Mouse (Mus musculus): ENCODE measurements around the gene Gab2. TPM values are rescaled to one million over a fixed set of nuclear protein-coding genes. Genes with fewer than 3 reads are reported as not detected.

The Gab2 gene
- polyA plus RNA-seq, 1 experiment from 2014 or later: 3.4 TPM

DNA sequence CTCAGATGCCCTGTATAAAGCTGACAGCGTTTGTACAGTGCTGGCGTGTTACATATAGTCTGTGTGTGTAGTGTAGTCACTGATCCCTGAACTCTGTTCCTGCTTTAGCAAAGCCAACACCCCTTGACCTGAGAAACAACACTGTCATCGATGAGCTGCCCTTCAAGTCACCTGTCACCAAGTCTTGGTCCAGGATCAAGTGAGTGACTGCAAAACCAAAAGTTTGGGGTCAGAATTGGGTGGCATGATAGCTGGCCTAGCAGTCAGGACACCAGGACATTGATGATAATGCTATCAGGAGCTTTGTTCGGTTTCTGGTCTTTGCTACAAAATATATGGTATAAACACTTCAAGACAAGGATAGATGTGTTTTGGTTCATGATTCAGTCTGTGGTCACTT is 220.9 kb downstream of the Gab2 start:
- no peaks in the 10 kb centered on the region for H3K4me1 ChIP-seq (replicated peaks; ENCODE audit: control insufficient read depth, insufficient read depth)
- H3K4me3 ChIP-seq (ENCODE audit: low read depth, low read length): no peak overlapping the region
- 80% methylated on average over 4 of the region's 4 CpGs for WGBS
- H3K36me3 ChIP-seq (ENCODE audit: control insufficient read depth, insufficient read depth, low read length): peaks cover 13% of the 10 kb centered on the region
- ATAC-seq (ENCODE audit: low FRiP score, low TSS enrichment): no peak
- DNase-seq (ENCODE audit: low spot score): no peak
- TF ChIP-seq CTCF (IDR thresholded peaks at IDR 0.05; ENCODE audit: low read depth): no peak
- no peak for TF ChIP-seq EP300 (optimal IDR thresholded peaks at IDR 0.05)
- H3K9me3 ChIP-seq (ENCODE audit: control insufficient read depth, low read length): no peaks in the 10 kb centered on the region
- H3K4me2 ChIP-seq (replicated peaks; ENCODE audit: low read depth): no peak overlapping the region
- H3K27ac ChIP-seq (replicated peaks): no peak overlapping the region
- no peaks in the 10 kb centered on the region for H3K27me3 ChIP-seq (ENCODE audit: control insufficient read depth, insufficient read depth, low read length)
- no peak overlapping the region for H3K9ac ChIP-seq (ENCODE audit: low read length)

DNA sequence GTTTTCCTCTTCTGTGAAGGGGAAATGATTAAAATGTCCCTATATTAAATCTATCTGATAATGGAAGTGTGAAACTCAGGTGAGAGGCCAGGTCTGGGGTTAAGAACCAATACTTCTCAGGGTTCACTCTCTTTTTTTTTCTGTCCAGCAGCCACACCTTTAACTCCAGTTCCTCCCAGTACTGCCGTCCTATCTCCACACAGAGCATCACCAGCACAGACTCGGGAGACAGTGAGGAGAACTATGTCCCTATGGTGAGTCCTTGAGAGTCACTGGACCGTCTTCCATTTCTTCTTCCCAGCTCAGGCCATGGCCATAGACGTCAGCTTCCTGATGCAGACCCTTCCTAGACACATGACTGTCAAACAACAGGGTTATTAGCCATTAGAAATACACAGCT is 221.5 kb downstream of the Gab2 start:
- TF ChIP-seq CTCF (IDR thresholded peaks at IDR 0.05; ENCODE audit: low read depth): no peak
- no peak for TF ChIP-seq EP300 (optimal IDR thresholded peaks at IDR 0.05)
- WGBS: 80% methylated on average over 4 of the region's 4 CpGs
- Histone ChIP-seq H3K4me2 (replicated peaks; ENCODE audit: low read depth) (no peak overlapping the region), H3K4me1 (replicated peaks; ENCODE audit: control insufficient read depth, insufficient read depth) (no peaks in the 10 kb centered on the region), H3K9ac (ENCODE audit: low read length) (no peak overlapping the region), H3K4me3 (ENCODE audit: low read depth, low read length) (no peak overlapping the region), H3K27ac (replicated peaks) (no peak overlapping the region), H3K36me3 (ENCODE audit: control insufficient read depth, insufficient read depth, low read length) (peaks cover 15% of the 10 kb centered on the region), H3K27me3 (ENCODE audit: control insufficient read depth, insufficient read depth, low read length) (no peaks in the 10 kb centered on the region), H3K9me3 (ENCODE audit: control insufficient read depth, low read length) (no peaks in the 10 kb centered on the region)
- ATAC-seq (ENCODE audit: low FRiP score, low TSS enrichment) (no peak), DNase-seq (ENCODE audit: low spot score) (no peak)

DNA sequence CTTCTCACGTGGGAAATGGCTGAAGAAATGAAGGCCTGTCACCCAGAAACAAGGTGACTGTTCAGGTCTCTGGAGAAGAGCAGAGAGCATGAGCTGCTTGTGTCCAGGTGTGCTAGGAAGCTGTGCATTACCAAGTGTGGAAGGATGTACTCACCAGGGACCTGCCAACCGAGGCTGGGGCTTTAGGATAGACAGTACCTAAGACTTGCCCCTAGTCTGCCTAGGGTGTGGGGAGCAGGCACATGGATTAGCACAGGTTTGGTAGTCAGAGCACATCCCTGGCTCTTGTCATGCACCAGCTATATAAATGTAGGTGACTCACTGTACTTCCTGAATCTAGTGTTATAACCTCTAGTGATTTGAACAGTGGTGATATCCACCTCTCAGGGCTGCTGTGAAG is 222.2 kb downstream of the Gab2 start:
- TF ChIP-seq CTCF (IDR thresholded peaks at IDR 0.05; ENCODE audit: low read depth) (no peak), EP300 (optimal IDR thresholded peaks at IDR 0.05) (no peak)
- no peaks in the 10 kb centered on the region for H3K4me1 ChIP-seq (replicated peaks; ENCODE audit: control insufficient read depth, insufficient read depth)
- no peak for DNase-seq (ENCODE audit: low spot score)
- H3K4me3 ChIP-seq (ENCODE audit: low read depth, low read length): no peak overlapping the region
- H3K27ac ChIP-seq (replicated peaks): no peak overlapping the region
- H3K27me3 ChIP-seq (ENCODE audit: control insufficient read depth, insufficient read depth, low read length): no peaks in the 10 kb centered on the region
- H3K9me3 ChIP-seq (ENCODE audit: control insufficient read depth, low read length): no peaks in the 10 kb centered on the region
- peaks cover 19% of the 10 kb centered on the region for H3K36me3 ChIP-seq (ENCODE audit: control insufficient read depth, insufficient read depth, low read length)
- no peak overlapping the region for H3K4me2 ChIP-seq (replicated peaks; ENCODE audit: low read depth)
- 76% methylated on average over 2 of the region's 2 CpGs for WGBS
- no peak for ATAC-seq (ENCODE audit: low FRiP score, low TSS enrichment)
- H3K9ac ChIP-seq (ENCODE audit: low read length): no peak overlapping the region

DNA sequence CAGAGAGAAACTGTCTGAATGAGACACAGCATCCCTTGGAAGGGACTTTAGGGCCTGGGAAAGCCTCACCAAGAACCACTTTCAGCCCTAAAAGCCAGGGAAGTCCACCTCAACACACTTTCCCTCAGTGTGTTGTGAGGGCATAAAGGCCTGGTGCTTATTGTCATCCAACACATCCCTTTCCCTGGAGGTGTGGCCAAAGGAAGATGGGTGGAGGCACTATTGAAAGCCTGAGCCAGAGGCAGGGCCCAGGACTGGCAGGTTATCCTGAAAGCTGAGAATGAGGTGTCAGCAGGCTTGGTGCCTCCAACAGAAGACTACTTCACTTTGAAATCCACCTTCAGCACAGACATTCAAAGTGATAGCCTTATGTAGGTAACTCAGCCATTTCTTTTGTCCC is 223.1 kb downstream of the Gab2 start:
- H3K4me1 ChIP-seq (replicated peaks; ENCODE audit: control insufficient read depth, insufficient read depth): no peaks in the 10 kb centered on the region
- DNase-seq (ENCODE audit: low spot score): no peak
- H3K4me3 ChIP-seq (ENCODE audit: low read depth, low read length): no peak overlapping the region
- peaks cover 24% of the 10 kb centered on the region for H3K36me3 ChIP-seq (ENCODE audit: control insufficient read depth, insufficient read depth, low read length)
- no peak for ATAC-seq (ENCODE audit: low FRiP score, low TSS enrichment)
- H3K9me3 ChIP-seq (ENCODE audit: control insufficient read depth, low read length): no peaks in the 10 kb centered on the region
- H3K27ac ChIP-seq (replicated peaks): no peak overlapping the region
- H3K4me2 ChIP-seq (replicated peaks; ENCODE audit: low read depth): no peak overlapping the region
- H3K9ac ChIP-seq (ENCODE audit: low read length): no peak overlapping the region
- H3K27me3 ChIP-seq (ENCODE audit: control insufficient read depth, insufficient read depth, low read length): no peaks in the 10 kb centered on the region
- TF ChIP-seq EP300 (optimal IDR thresholded peaks at IDR 0.05) (no peak), CTCF (IDR thresholded peaks at IDR 0.05; ENCODE audit: low read depth) (no peak)

DNA sequence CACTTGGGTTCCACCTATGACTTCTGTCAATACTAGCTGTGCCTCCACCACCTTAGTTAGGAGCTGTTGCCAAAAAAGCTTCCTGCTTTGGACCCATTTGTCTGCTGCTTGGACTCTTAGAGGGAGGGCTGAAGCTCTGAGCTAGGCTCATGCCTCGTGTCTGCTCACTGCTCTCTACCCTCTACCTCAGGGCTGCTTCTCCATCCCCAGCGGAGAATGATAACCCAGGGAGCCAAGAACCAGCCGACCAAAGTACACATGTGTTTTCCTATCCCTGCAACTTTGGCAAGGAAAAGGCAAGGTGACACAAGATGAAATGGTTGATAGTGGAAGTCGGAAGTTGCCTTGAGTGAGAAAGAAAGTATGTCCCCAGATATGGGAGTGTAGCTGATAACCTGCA is 223.8 kb downstream of the Gab2 start:
- 84% methylated on average over 4 of the region's 4 CpGs for WGBS
- DNase-seq (ENCODE audit: low spot score) (no peak), ATAC-seq (ENCODE audit: low FRiP score, low TSS enrichment) (no peak)
- Histone ChIP-seq H3K27ac (replicated peaks) (no peak overlapping the region), H3K36me3 (ENCODE audit: control insufficient read depth, insufficient read depth, low read length) (peaks cover 24% of the 10 kb centered on the region), H3K4me2 (replicated peaks; ENCODE audit: low read depth) (no peak overlapping the region), H3K4me1 (replicated peaks; ENCODE audit: control insufficient read depth, insufficient read depth) (no peaks in the 10 kb centered on the region), H3K9ac (ENCODE audit: low read length) (no peak overlapping the region), H3K27me3 (ENCODE audit: control insufficient read depth, insufficient read depth, low read length) (no peaks in the 10 kb centered on the region), H3K4me3 (ENCODE audit: low read depth, low read length) (no peak overlapping the region), H3K9me3 (ENCODE audit: control insufficient read depth, low read length) (no peaks in the 10 kb centered on the region)
- TF ChIP-seq CTCF (IDR thresholded peaks at IDR 0.05; ENCODE audit: low read depth) (no peak), EP300 (optimal IDR thresholded peaks at IDR 0.05) (no peak)

DNA sequence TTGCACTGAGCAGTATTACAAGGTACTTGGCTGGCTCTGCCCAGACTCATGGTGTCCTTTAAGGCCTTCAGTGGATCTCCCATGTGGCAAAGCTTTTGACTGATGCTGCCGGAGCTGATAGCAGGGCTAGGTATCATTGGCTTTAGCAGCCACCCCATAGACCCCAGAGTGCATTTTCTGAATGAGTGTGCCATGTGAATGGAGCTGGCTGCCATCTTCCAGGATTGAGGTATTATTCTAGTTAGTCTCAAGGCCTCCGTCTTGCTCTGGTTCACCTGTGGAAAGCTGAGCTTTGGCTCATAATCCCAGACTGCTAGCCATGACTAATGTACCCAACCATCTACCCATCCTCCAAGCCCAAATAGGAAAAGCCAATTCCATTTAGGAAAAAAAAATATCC is 225.4 kb downstream of the Gab2 start:
- no peak overlapping the region for H3K4me3 ChIP-seq (ENCODE audit: low read depth, low read length)
- no peak overlapping the region for H3K27ac ChIP-seq (replicated peaks)
- peaks cover 26% of the 10 kb centered on the region for H3K36me3 ChIP-seq (ENCODE audit: control insufficient read depth, insufficient read depth, low read length)
- H3K27me3 ChIP-seq (ENCODE audit: control insufficient read depth, insufficient read depth, low read length): no peaks in the 10 kb centered on the region
- 97% methylated on average over 2 of the region's 2 CpGs for WGBS
- H3K9ac ChIP-seq (ENCODE audit: low read length): no peak overlapping the region
- TF ChIP-seq CTCF (IDR thresholded peaks at IDR 0.05; ENCODE audit: low read depth) (no peak), EP300 (optimal IDR thresholded peaks at IDR 0.05) (no peak)
- H3K4me1 ChIP-seq (replicated peaks; ENCODE audit: control insufficient read depth, insufficient read depth): no peaks in the 10 kb centered on the region
- DNase-seq (ENCODE audit: low spot score) (no peak), ATAC-seq (ENCODE audit: low FRiP score, low TSS enrichment) (no peak)
- H3K4me2 ChIP-seq (replicated peaks; ENCODE audit: low read depth): no peak overlapping the region
- H3K9me3 ChIP-seq (ENCODE audit: control insufficient read depth, low read length): no peaks in the 10 kb centered on the region
